Mouse (Mus musculus) lung, embryonic 16.5 days (tissue): ENCODE data around the gene Mboat1. TPM values are rescaled to one million over a fixed set of nuclear protein-coding genes. Genes with fewer than 3 reads are reported as not detected.

Experiments
- ATAC-seq: fragments of 200-750 bp; cut with Nextera tagmentation; 2 replicates; pipeline ENCODE4 v1.8.0; 2017; ENCODE audit warnings: low read depth, mild to moderate bottlenecking, moderate library complexity
- H3K27ac ChIP-seq: fragments of 300-500 bp; sonication (generic); 2 replicates; pipeline ENCODE4 v1.5.1; 2014; ENCODE audit warnings: mild to moderate bottlenecking, control low read depth, low read length
- H3K27me3 ChIP-seq: fragments of 300-500 bp; sonication (generic); 2 replicates; pipeline ENCODE4 v1.6.1; 2014; ENCODE audit warnings: low read depth, low read length, mixed read lengths; ENCODE audit not compliant: control insufficient read depth, insufficient read depth
- H3K36me3 ChIP-seq: fragments of 300-500 bp; sonication (generic); 2 replicates; pipeline ENCODE4 v1.6.1; 2014; ENCODE audit warnings: low read length; ENCODE audit not compliant: control insufficient read depth, insufficient read depth
- H3K4me1 ChIP-seq: fragments of 300-500 bp; sonication (generic); replicated peaks from 2 replicates; pipeline ENCODE4 v1.6.1; 2014; ENCODE audit warnings: low read length, mixed read lengths; ENCODE audit not compliant: control insufficient read depth, insufficient read depth
- H3K4me2 ChIP-seq: fragments of 300-500 bp; sonication (generic); 2 replicates; pipeline ENCODE4 v1.6.1; 2014; ENCODE audit warnings: low read depth, low read length, control low read depth
- H3K4me3 ChIP-seq: fragments of 300-500 bp; sonication (generic); 2 replicates; pipeline ENCODE4 v1.5.1; 2014; ENCODE audit warnings: mild to moderate bottlenecking, low read length, control low read depth
- H3K9ac ChIP-seq: fragments of 300-500 bp; sonication (generic); 2 replicates; pipeline ENCODE4 v1.6.1; 2014; ENCODE audit warnings: low read length, control low read depth
- H3K9me3 ChIP-seq: fragments of 300-500 bp; sonication (generic); 2 replicates; pipeline ENCODE4 v1.6.1; 2016; ENCODE audit warnings: low read length; ENCODE audit not compliant: control insufficient read depth
- WGBS: fragments of 180-500 bp; shearing (Covaris S2); extraction: QIAGEN DNeasy Blood & Tissue Kit; methylation state at CpG from one replicate; pipeline ENCODE4 v1.1.7; 2014; 5-methylcytosine and 5-hydroxymethylcytosine counted together
- polyA plus RNA-seq: library from polyadenylated mRNA; unstranded; fragments of >200 nt; fragmentation: Nextera tagmentation; extraction: Ambion mirVana; gene quantifications from 2 replicates; pipeline ENCODE4 v1.2.1, GENCODE M21; 2015

Gene Mboat1
- polyA plus RNA-seq, 1 experiment from 2014 or later: 26.4 TPM

- Histone ChIP-seq H3K4me3 (no peak overlapping the region), H3K27me3 (no peaks in the 10 kb centered on the region), H3K4me1 (peaks cover 18% of the 10 kb centered on the region), H3K27ac (no peak overlapping the region), H3K36me3 (no peaks in the 10 kb centered on the region), H3K9ac (no peak overlapping the region), H3K9me3 (no peaks in the 10 kb centered on the region), H3K4me2 (no peak overlapping the region)
- ATAC-seq: no peak
- 69% methylated on average over 3 of the region's 3 CpGs for WGBS
Observed at GRCm38 (mm10) chr13:30251431-30251830, 115.1 kb downstream of the Mboat1 start.

GRCm38 (mm10) chr13:30252692-30253091, 116.4 kb downstream of the Mboat1 start:
- no peak overlapping the region for H3K4me3 ChIP-seq
- H3K9me3 ChIP-seq: no peaks in the 10 kb centered on the region
- peaks cover 18% of the 10 kb centered on the region for H3K4me1 ChIP-seq
- WGBS: 4% methylated on average over 3 of the region's 3 CpGs
- no peaks in the 10 kb centered on the region for H3K27me3 ChIP-seq
- H3K9ac ChIP-seq: no peak overlapping the region
- peak; percentile 46; the same call in 1 of the 2 replicates for ATAC-seq
- no peaks in the 10 kb centered on the region for H3K36me3 ChIP-seq
- H3K27ac ChIP-seq: peak overlapping the region; percentile 59
- peak overlapping the region; percentile 15; the same call in 1 of the 2 replicates for H3K4me2 ChIP-seq

- H3K9ac ChIP-seq: no peak overlapping the region
- H3K36me3 ChIP-seq: no peaks in the 10 kb centered on the region
- peak overlapping the region; percentile 7; the same call in 1 of the 2 replicates for H3K27ac ChIP-seq
- H3K4me2 ChIP-seq: no peak overlapping the region
- H3K27me3 ChIP-seq: no peaks in the 10 kb centered on the region
- WGBS: 36% methylated on average over 5 of the region's 5 CpGs
- H3K9me3 ChIP-seq: no peaks in the 10 kb centered on the region
- peaks cover 18% of the 10 kb centered on the region for H3K4me1 ChIP-seq
- no peak for ATAC-seq
- H3K4me3 ChIP-seq: no peak overlapping the region
Observed at GRCm38 (mm10) chr13:30253636-30254264, 117.5 kb downstream of the Mboat1 start.

GRCm38 (mm10) chr13:30254421-30254820, 118.1 kb downstream of the Mboat1 start:
- Histone ChIP-seq H3K4me3 (no peak overlapping the region), H3K27me3 (no peaks in the 10 kb centered on the region), H3K4me2 (no peak overlapping the region), H3K36me3 (no peaks in the 10 kb centered on the region), H3K4me1 (peaks cover 18% of the 10 kb centered on the region), H3K9me3 (no peaks in the 10 kb centered on the region), H3K27ac (no peak overlapping the region), H3K9ac (no peak overlapping the region)
- ATAC-seq: no peak
- WGBS: 77% methylated on average over 6 of the region's 6 CpGs

GRCm38 (mm10) chr13:30258802-30259201, 122.5 kb downstream of the Mboat1 start:
- Histone ChIP-seq H3K4me1 (peaks cover 8% of the 10 kb centered on the region; the same call in 1 of the 2 replicates), H3K9ac (no peak overlapping the region), H3K4me3 (no peak overlapping the region), H3K36me3 (no peaks in the 10 kb centered on the region), H3K27me3 (no peaks in the 10 kb centered on the region), H3K4me2 (no peak overlapping the region), H3K9me3 (no peaks in the 10 kb centered on the region), H3K27ac (no peak overlapping the region)
- no peak for ATAC-seq
- 57% methylated on average over 10 of the region's 10 CpGs for WGBS

- WGBS: 82% methylated on average over 9 of the region's 9 CpGs
- no peak overlapping the region for H3K4me3 ChIP-seq
- H3K36me3 ChIP-seq: no peaks in the 10 kb centered on the region
- peaks cover 5% of the 10 kb centered on the region; the same call in 1 of the 2 replicates for H3K4me1 ChIP-seq
- H3K27me3 ChIP-seq: no peaks in the 10 kb centered on the region
- no peak for ATAC-seq
- no peaks in the 10 kb centered on the region for H3K9me3 ChIP-seq
- H3K9ac ChIP-seq: no peak overlapping the region
- H3K27ac ChIP-seq: peak overlapping the region; percentile 13
- no peak overlapping the region for H3K4me2 ChIP-seq
Observed at GRCm38 (mm10) chr13:30259326-30259725, 123.0 kb downstream of the Mboat1 start.

GRCm38 (mm10) chr13:30259912-30260560, 123.7 kb downstream of the Mboat1 start:
- no peak overlapping the region for H3K4me2 ChIP-seq
- peaks cover 5% of the 10 kb centered on the region; the same call in 1 of the 2 replicates for H3K4me1 ChIP-seq
- 9% methylated on average over 8 of the region's 8 CpGs for WGBS
- H3K27me3 ChIP-seq: no peaks in the 10 kb centered on the region
- no peak overlapping the region for H3K4me3 ChIP-seq
- no peaks in the 10 kb centered on the region for H3K9me3 ChIP-seq
- peak overlapping the region; percentile 13 for H3K27ac ChIP-seq
- H3K36me3 ChIP-seq: no peaks in the 10 kb centered on the region
- ATAC-seq: peak; percentile 77
- H3K9ac ChIP-seq: no peak overlapping the region

GRCm38 (mm10) chr13:30263681-30264080, 127.4 kb downstream of the Mboat1 start:
- 58% methylated on average over 2 of the region's 2 CpGs for WGBS
- Histone ChIP-seq H3K36me3 (no peaks in the 10 kb centered on the region), H3K27me3 (no peaks in the 10 kb centered on the region), H3K4me2 (no peak overlapping the region), H3K4me3 (no peak overlapping the region), H3K9ac (no peak overlapping the region), H3K27ac (no peak overlapping the region), H3K9me3 (no peaks in the 10 kb centered on the region), H3K4me1 (peaks cover 5% of the 10 kb centered on the region; the same call in 1 of the 2 replicates)
- no peak for ATAC-seq

- no peak for ATAC-seq
- H3K4me2 ChIP-seq: no peak overlapping the region
- no peaks in the 10 kb centered on the region for H3K36me3 ChIP-seq
- no peak overlapping the region for H3K9ac ChIP-seq
- H3K27me3 ChIP-seq: no peaks in the 10 kb centered on the region
- WGBS: 72% methylated on average over 12 of the region's 12 CpGs
- H3K9me3 ChIP-seq: no peaks in the 10 kb centered on the region
- H3K4me3 ChIP-seq: no peak overlapping the region
- peaks cover 5% of the 10 kb centered on the region; the same call in 1 of the 2 replicates for H3K4me1 ChIP-seq
- no peak overlapping the region for H3K27ac ChIP-seq
Observed at GRCm38 (mm10) chr13:30264303-30264702, 128.0 kb downstream of the Mboat1 start.
